Mouse (Mus musculus) liver, embryonic 16.5 days (tissue): ENCODE measurements around the gene Eaf1. TPM values are rescaled to one million over a fixed set of nuclear protein-coding genes. Genes with fewer than 3 reads are reported as not detected.
A peak's percentile ranks its signal among the peaks of the same experiment; 100 is the strongest.

Source experiments
- ATAC-seq: fragments of 200-750 bp; cut with Nextera tagmentation; 2 replicates; pipeline ENCODE4 v1.8.0; 2017; ENCODE audit warnings: low read depth, mild to moderate bottlenecking, moderate number of reproducible peaks, moderate library complexity
- H3K27ac ChIP-seq: fragments of 300-500 bp; sonication (generic); 2 replicates; pipeline ENCODE4 v1.5.1; 2014; ENCODE audit warnings: mild to moderate bottlenecking, low read length
- H3K27me3 ChIP-seq: fragments of 300-500 bp; sonication (generic); 2 replicates; pipeline ENCODE4 v1.6.1; 2014; ENCODE audit warnings: low read depth, low read length, mixed read lengths; ENCODE audit not compliant: control insufficient read depth, insufficient read depth
- H3K36me3 ChIP-seq: fragments of 300-500 bp; sonication (generic); 2 replicates; pipeline ENCODE4 v1.6.1; 2014; ENCODE audit warnings: mild to moderate bottlenecking; ENCODE audit not compliant: control insufficient read depth, insufficient read depth
- H3K4me1 ChIP-seq: fragments of 300-500 bp; sonication (generic); 2 replicates; pipeline ENCODE4 v1.6.1; 2014; ENCODE audit warnings: low read depth, low read length, mixed read lengths; ENCODE audit not compliant: control insufficient read depth
- H3K4me2 ChIP-seq: fragments of 300-500 bp; sonication (generic); 2 replicates; pipeline ENCODE4 v1.6.1; 2014; ENCODE audit warnings: low read depth, low read length, mixed read lengths
- H3K4me3 ChIP-seq: fragments of 300-500 bp; sonication (generic); 2 replicates; pipeline ENCODE4 v1.5.1; 2014; ENCODE audit warnings: low read depth, mild to moderate bottlenecking, low read length
- H3K9ac ChIP-seq: fragments of 300-500 bp; sonication (generic); 2 replicates; pipeline ENCODE4 v1.6.1; 2014; ENCODE audit warnings: low read depth, low read length
- H3K9me3 ChIP-seq: fragments of 300-500 bp; sonication (generic); replicated peaks from 2 replicates; pipeline ENCODE4 v1.6.1; 2016; ENCODE audit warnings: low read length; ENCODE audit not compliant: control insufficient read depth
- WGBS: fragments of 180-500 bp; shearing (Covaris S2); extraction: QIAGEN DNeasy Blood & Tissue Kit; methylation state at CpG from one replicate; pipeline ENCODE4 v1.1.7; 2014; ENCODE audit not compliant: insufficient replicate concordance; 5-methylcytosine and 5-hydroxymethylcytosine counted together
- polyA plus RNA-seq: library from polyadenylated mRNA; unstranded; fragments of >200 nt; fragmentation: Nextera tagmentation; extraction: Ambion mirVana; gene quantifications from 2 replicates; pipeline ENCODE4 v1.2.1, GENCODE M21; 2015

Gene Eaf1
- polyA plus RNA-seq, 1 experiment from 2014 or later = 20.8 TPM

DNA sequence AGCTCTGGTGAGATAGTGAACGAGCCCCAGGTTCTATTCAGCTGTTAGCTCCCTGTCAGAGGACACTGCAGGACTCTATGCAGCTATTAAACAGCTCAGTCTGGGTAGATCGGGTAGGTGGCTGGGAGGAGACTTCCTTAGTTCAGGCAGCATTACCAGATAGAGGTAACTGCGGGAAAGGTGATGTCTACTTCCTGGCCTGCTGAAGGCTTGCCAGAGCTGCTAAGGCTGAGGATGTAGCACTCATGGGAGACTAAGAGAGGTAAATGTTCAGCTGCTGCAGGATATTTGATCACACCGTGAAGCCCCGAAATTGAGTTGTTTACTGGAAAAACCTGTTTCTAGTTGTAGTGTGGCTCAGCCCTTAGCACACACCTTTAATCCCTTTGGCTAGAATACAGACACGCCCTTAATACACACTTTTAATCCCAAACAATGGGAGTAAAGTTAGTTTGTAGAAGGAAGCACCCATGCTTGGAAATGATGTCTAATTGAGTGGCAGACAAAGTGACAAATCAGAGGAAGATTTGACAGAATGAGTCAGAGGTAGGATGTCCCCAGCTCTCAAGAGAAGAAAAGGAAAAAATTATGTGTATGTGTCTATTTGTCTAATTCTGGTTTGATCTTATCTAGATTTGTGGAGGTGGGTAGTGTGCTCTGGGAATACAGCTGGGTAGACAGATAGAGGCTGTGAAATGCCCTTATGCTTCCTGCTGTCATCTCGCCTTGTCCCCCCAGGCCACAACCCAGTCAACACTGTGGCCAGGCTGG, 31.0 kb downstream of the Eaf1 start:
- Histone ChIP-seq H3K4me2 (no peak overlapping the region), H3K9me3 (no peaks in the 10 kb centered on the region), H3K9ac (no peak overlapping the region), H3K27ac (no peak overlapping the region), H3K27me3 (no peaks in the 10 kb centered on the region), H3K4me1 (no peaks in the 10 kb centered on the region), H3K4me3 (no peak overlapping the region), H3K36me3 (no peaks in the 10 kb centered on the region)
- ATAC-seq = no peak
- 53% methylated on average over 7 of the region's 7 CpGs for WGBS

DNA sequence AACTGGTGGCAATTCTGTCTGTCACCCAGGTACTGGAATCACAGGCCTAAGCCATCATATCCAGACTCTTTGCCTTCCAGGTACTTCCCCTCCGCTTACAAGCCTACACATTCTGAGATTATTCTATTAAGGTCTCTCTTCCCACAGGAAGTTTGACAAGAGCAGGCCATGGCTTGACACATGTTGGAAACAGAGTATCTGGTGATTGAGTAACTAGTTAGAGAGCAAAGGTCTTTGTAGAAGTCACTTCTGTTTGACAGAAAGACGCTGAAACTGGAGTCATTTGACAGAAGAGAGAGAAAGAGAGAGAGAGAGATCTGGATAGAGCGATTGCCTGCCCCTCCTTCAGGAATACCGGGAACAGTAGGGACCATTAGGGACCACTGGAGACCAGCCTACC, 36.6 kb downstream of the Eaf1 start:
- peak; percentile 50 for ATAC-seq

GRCm38 (mm10) chr14:31531506-31532148, 37.4 kb downstream of the Eaf1 start:
- Histone ChIP-seq H3K4me3 (no peak overlapping the region), H3K27ac (peak overlapping the region; percentile 72), H3K36me3 (no peaks in the 10 kb centered on the region), H3K9me3 (no peaks in the 10 kb centered on the region), H3K27me3 (no peaks in the 10 kb centered on the region), H3K4me1 (peaks cover 12% of the 10 kb centered on the region), H3K4me2 (no peak overlapping the region), H3K9ac (no peak overlapping the region)
- 20% methylated on average over 12 of the region's 12 CpGs for WGBS
- no peak for ATAC-seq

More for the DNA sequence above, 36.6 kb downstream of the Eaf1 start:
- Histone ChIP-seq H3K4me2 (no peak overlapping the region), H3K9ac (no peak overlapping the region), H3K4me1 (peaks cover 12% of the 10 kb centered on the region), H3K36me3 (no peaks in the 10 kb centered on the region), H3K4me3 (no peak overlapping the region), H3K9me3 (no peaks in the 10 kb centered on the region), H3K27ac (peak overlapping the region; percentile 72), H3K27me3 (no peaks in the 10 kb centered on the region)
- 48% methylated on average over 4 of the region's 4 CpGs for WGBS

GRCm38 (mm10) chr14:31532656-31533055, 38.5 kb downstream of the Eaf1 start:
- Histone ChIP-seq H3K9me3 (no peaks in the 10 kb centered on the region), H3K27me3 (no peaks in the 10 kb centered on the region), H3K4me3 (no peak overlapping the region), H3K9ac (no peak overlapping the region), H3K36me3 (no peaks in the 10 kb centered on the region), H3K27ac (no peak overlapping the region), H3K4me2 (no peak overlapping the region), H3K4me1 (peaks cover 12% of the 10 kb centered on the region)
- WGBS = 17% methylated on average over 3 of the region's 3 CpGs
- no peak for ATAC-seq

- H3K27ac ChIP-seq = no peak overlapping the region
- peaks cover 6% of the 10 kb centered on the region for H3K4me1 ChIP-seq
- ATAC-seq = 0 out of 2 replicates have a peak, but pooled peaks have one; percentile 11
- H3K4me3 ChIP-seq = no peak overlapping the region
- no peaks in the 10 kb centered on the region for H3K27me3 ChIP-seq
- WGBS = 65% methylated on average over 6 of the region's 6 CpGs
- H3K9me3 ChIP-seq = no peaks in the 10 kb centered on the region
- H3K36me3 ChIP-seq = no peaks in the 10 kb centered on the region
- no peak overlapping the region for H3K4me2 ChIP-seq
- H3K9ac ChIP-seq = no peak overlapping the region
These were observed 43.1 kb downstream of the Eaf1 start for GRCm38 (mm10) chr14:31537298-31537697.

- Histone ChIP-seq H3K4me3 (no peak overlapping the region), H3K4me1 (no peaks in the 10 kb centered on the region), H3K36me3 (no peaks in the 10 kb centered on the region), H3K9ac (no peak overlapping the region), H3K4me2 (no peak overlapping the region), H3K27ac (no peak overlapping the region), H3K27me3 (no peaks in the 10 kb centered on the region), H3K9me3 (no peaks in the 10 kb centered on the region)
- ATAC-seq = no peak
- WGBS = 74% methylated on average over 11 of the region's 11 CpGs
These were observed 49.8 kb downstream of the Eaf1 start for GRCm38 (mm10) chr14:31543885-31544442.

DNA sequence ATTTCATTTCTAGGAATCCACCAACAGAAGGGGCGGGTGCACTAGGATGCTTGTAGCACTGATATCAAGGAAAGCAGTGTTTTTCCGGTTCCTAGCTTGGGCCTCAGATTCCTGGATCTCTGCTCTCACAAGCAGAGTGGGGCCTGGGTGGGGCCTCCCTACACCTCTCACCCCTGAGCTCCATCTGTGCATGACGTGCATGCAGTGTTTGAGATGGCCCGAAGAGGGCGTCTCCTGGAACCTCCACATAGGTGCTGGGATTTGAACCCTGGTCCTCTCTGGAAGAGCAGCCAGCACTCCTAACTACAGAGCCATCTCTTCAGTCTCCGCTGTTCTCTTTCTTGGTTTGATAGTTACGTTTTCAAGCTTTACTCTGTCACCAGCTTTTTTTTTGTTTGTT, 60.8 kb downstream of the Eaf1 start:
- no peak for ATAC-seq
- H3K4me1 ChIP-seq = no peaks in the 10 kb centered on the region

GRCm38 (mm10) chr14:31555963-31556434, 61.8 kb downstream of the Eaf1 start:
- 48% methylated on average over 14 of the region's 14 CpGs for WGBS
- Histone ChIP-seq H3K36me3 (no peaks in the 10 kb centered on the region), H3K9me3 (no peaks in the 10 kb centered on the region), H3K27ac (no peak overlapping the region), H3K9ac (no peak overlapping the region), H3K27me3 (no peaks in the 10 kb centered on the region), H3K4me1 (no peaks in the 10 kb centered on the region), H3K4me2 (no peak overlapping the region), H3K4me3 (no peak overlapping the region)
- no peak for ATAC-seq

More for the DNA sequence above, 60.8 kb downstream of the Eaf1 start:
- no peak overlapping the region for H3K4me2 ChIP-seq
- H3K9ac ChIP-seq = no peak overlapping the region
- 68% methylated on average over 7 of the region's 7 CpGs for WGBS
- no peak overlapping the region for H3K27ac ChIP-seq
- H3K9me3 ChIP-seq = no peaks in the 10 kb centered on the region
- H3K36me3 ChIP-seq = no peaks in the 10 kb centered on the region
- no peak overlapping the region for H3K4me3 ChIP-seq
- no peaks in the 10 kb centered on the region for H3K27me3 ChIP-seq
